Mouse (Mus musculus): ENCODE data around the gene Mthfd1l.

DNA sequence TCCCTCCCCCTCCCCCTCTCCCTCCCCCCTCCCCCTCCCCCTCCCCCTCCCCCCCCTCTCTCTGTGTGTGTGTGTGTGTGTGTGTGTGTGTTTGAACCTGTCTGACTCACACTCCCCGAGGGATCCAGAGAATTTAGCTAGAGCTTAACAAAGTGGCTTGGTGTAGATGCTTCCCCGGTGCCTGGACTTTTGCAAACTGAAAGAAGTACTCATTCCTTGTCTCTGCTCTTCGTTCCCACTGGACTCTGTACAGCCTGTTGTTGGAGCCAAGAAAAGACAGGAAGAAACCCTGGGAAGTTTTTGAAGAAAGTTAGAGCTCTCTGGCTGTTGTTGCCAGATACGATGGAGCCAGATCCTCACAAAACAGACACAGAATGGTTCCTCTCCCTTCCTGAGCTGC lies 73.6 kb downstream of the Mthfd1l start:
- TF ChIP-seq CTCF (IDR thresholded peaks at IDR 0.05), result no peak
- no peak for TF ChIP-seq EP300 (IDR thresholded peaks at IDR 0.05; ENCODE audit: insufficient read depth, low read depth, low read length)

All from heart, adult 2 months (tissue).